Mouse (Mus musculus) myocyte (in vitro differentiated cells): ENCODE measurements at regions not wholly inside any gene's neighbourhood (a gene's known extent, or its start where the extent isn't known, plus 50 kb on each side); places are given as distances from the start of the nearest gene placed in this dataset.

Experiments
- H3K27me3 ChIP-seq: one replicate; pipeline ENCODE4 v1.6.1; 2011; ENCODE audit not compliant: control insufficient read depth, insufficient read depth, insufficient read length
- H3K36me3 ChIP-seq: one replicate; pipeline ENCODE4 v1.6.1; 2011; ENCODE audit not compliant: control insufficient read depth, insufficient read depth
- H3K4me2 ChIP-seq: one replicate; pipeline ENCODE4 v1.6.1; 2011; ENCODE audit warnings: low read depth, control low read depth
- H3K4me3 ChIP-seq: one replicate; pipeline ENCODE4 v1.5.1; 2011; ENCODE audit warnings: mild to moderate bottlenecking, control low read depth, moderate library complexity
- H3K79me2 ChIP-seq: one replicate; pipeline ENCODE4 v1.6.1; 2011; ENCODE audit not compliant: control insufficient read depth, insufficient read depth
- H3ac ChIP-seq: one replicate; pipeline ENCODE4 v1.6.1; 2011; ENCODE audit not compliant: control insufficient read depth, insufficient read length
- CEBPB ChIP-seq: IDR thresholded peaks from 2 replicates; pipeline ENCODE4 v1.6.1; 2011; ENCODE audit warnings: mild to moderate bottlenecking, moderate library complexity; ENCODE audit not compliant: poor library complexity, insufficient read depth, severe bottlenecking
- E2F4 ChIP-seq: IDR thresholded peaks from one replicate; pipeline ENCODE4 v1.6.1; 2011; ENCODE audit warnings: mild to moderate bottlenecking, control low read depth, moderate library complexity; ENCODE audit not compliant: insufficient read depth
- MAX ChIP-seq: IDR thresholded peaks from one replicate; pipeline ENCODE4 v1.6.1; 2011; ENCODE audit warnings: low read depth, mild to moderate bottlenecking, control low read depth
- MYOD1 ChIP-seq, 3 experiments: IDR thresholded peaks; one replicate each; pipeline ENCODE4 v1.6.1; 2011; ENCODE audit warnings: control low read depth in 2 of 3, low read depth in 2 of 3, mild to moderate bottlenecking in 2 of 3, moderate library complexity in 1 of 3; ENCODE audit not compliant: insufficient read length in 2 of 3, control insufficient read depth in 1 of 3
- MYOG ChIP-seq, 3 experiments: IDR thresholded peaks; one replicate each; pipeline ENCODE4 v1.6.1; 2011; ENCODE audit warnings: control low read depth in 2 of 3, low read depth in 2 of 3, mild to moderate bottlenecking in 2 of 3; ENCODE audit not compliant: insufficient read length in 2 of 3, control insufficient read depth in 1 of 3, insufficient read depth in 1 of 3
- POLR2A ChIP-seq: IDR thresholded peaks from one replicate; pipeline ENCODE4 v1.6.1; 2011; ENCODE audit warnings: low read depth, mild to moderate bottlenecking, control low read depth, moderate library complexity; ENCODE audit not compliant: insufficient read length
- POLR2AphosphoS2 ChIP-seq: IDR thresholded peaks from one replicate; pipeline ENCODE4 v1.6.1; 2011; ENCODE audit warnings: low read depth, control low read depth; ENCODE audit not compliant: insufficient read length
- REST ChIP-seq: IDR thresholded peaks from one replicate; pipeline ENCODE4 v1.6.1; 2011; ENCODE audit warnings: mild to moderate bottlenecking, control low read depth, moderate library complexity; ENCODE audit not compliant: insufficient read depth, insufficient read length
- SRF ChIP-seq: IDR thresholded peaks from one replicate; pipeline ENCODE4 v1.6.1; 2011; ENCODE audit warnings: low read depth; ENCODE audit not compliant: control insufficient read depth, insufficient read length
- TCF12 ChIP-seq: IDR thresholded peaks from one replicate; pipeline ENCODE4 v1.6.1; 2011; ENCODE audit warnings: mild to moderate bottlenecking, control low read depth; ENCODE audit not compliant: poor library complexity, insufficient read depth, severe bottlenecking
- TCF3 ChIP-seq: IDR thresholded peaks from one replicate; pipeline ENCODE4 v1.6.1; 2011; ENCODE audit warnings: low read depth, control low read depth; ENCODE audit not compliant: insufficient read length
- USF1 ChIP-seq: IDR thresholded peaks from one replicate; pipeline ENCODE4 v1.6.1; 2011; ENCODE audit warnings: low read depth, mild to moderate bottlenecking, control low read depth, moderate library complexity

- Histone ChIP-seq H3K79me2 (no peaks in the 10 kb centered on the region), H3K4me2 (no peak overlapping the region), H3K27me3 (no peaks in the 10 kb centered on the region), H3ac (no peak overlapping the region), H3K36me3 (no peaks in the 10 kb centered on the region), H3K4me3 (no peak overlapping the region)
- TF ChIP-seq MAX (no peak), CEBPB (no peak), REST (no peak), MYOG (IDR thresholded peaks at IDR 0.05; ENCODE audit: control insufficient read depth in 1 of 3, insufficient read depth in 1 of 3, insufficient read length in 2 of 3, low read depth in 2 of 3) (no peak), SRF (no peak), POLR2A (no peak), TCF3 (no peak), E2F4 (no peak), TCF12 (no peak), MYOD1 (IDR thresholded peaks at IDR 0.05; ENCODE audit: control insufficient read depth in 1 of 3, insufficient read length in 2 of 3, low read depth in 2 of 3) (no peak), USF1 (no peak), POLR2AphosphoS2 (no peak)
Measured at GRCm38 (mm10) chr13:47480159-47480558, 357.7 kb downstream of the Rnf144b start.

- H3ac ChIP-seq = no peak overlapping the region
- no peaks in the 10 kb centered on the region for H3K36me3 ChIP-seq
- no peaks in the 10 kb centered on the region for H3K27me3 ChIP-seq
- H3K4me2 ChIP-seq = no peak overlapping the region
- H3K79me2 ChIP-seq = no peaks in the 10 kb centered on the region
- no peak for TF ChIP-seq POLR2A
- TF ChIP-seq MAX = no peak
- TF ChIP-seq MYOD1 (IDR thresholded peaks at IDR 0.05; ENCODE audit: control insufficient read depth in 1 of 3, insufficient read length in 2 of 3, low read depth in 2 of 3) = no peak
- TF ChIP-seq MYOG (IDR thresholded peaks at IDR 0.05; ENCODE audit: control insufficient read depth in 1 of 3, insufficient read depth in 1 of 3, insufficient read length in 2 of 3, low read depth in 2 of 3) = no peak
- no peak for TF ChIP-seq POLR2AphosphoS2
- no peak for TF ChIP-seq E2F4
- TF ChIP-seq REST = no peak
- TF ChIP-seq SRF = no peak
- TF ChIP-seq USF1 = no peak
- TF ChIP-seq CEBPB = no peak
- TF ChIP-seq TCF3 = no peak
- TF ChIP-seq TCF12 = no peak
- no peak overlapping the region for H3K4me3 ChIP-seq
Measured at GRCm38 (mm10) chr13:47484819-47485218, 362.4 kb downstream of the Rnf144b start.

- no peak for TF ChIP-seq TCF3
- TF ChIP-seq POLR2A = no peak
- TF ChIP-seq TCF12 = no peak
- no peak for TF ChIP-seq POLR2AphosphoS2
- no peak for TF ChIP-seq REST
- Histone ChIP-seq H3K4me3 (no peak overlapping the region), H3ac (no peak overlapping the region), H3K36me3 (no peaks in the 10 kb centered on the region), H3K4me2 (no peak overlapping the region), H3K79me2 (no peaks in the 10 kb centered on the region), H3K27me3 (no peaks in the 10 kb centered on the region)
Measured at GRCm38 (mm10) chr13:47486111-47486510, 363.7 kb downstream of the Rnf144b start.

- no peak overlapping the region for H3K4me2 ChIP-seq
- H3ac ChIP-seq = no peak overlapping the region
- no peak overlapping the region for H3K4me3 ChIP-seq
- no peaks in the 10 kb centered on the region for H3K79me2 ChIP-seq
- TF ChIP-seq MAX = no peak
- no peak for TF ChIP-seq MYOG (IDR thresholded peaks at IDR 0.05; ENCODE audit: control insufficient read depth in 1 of 3, insufficient read depth in 1 of 3, insufficient read length in 2 of 3, low read depth in 2 of 3)
- TF ChIP-seq POLR2AphosphoS2 = no peak
- no peak for TF ChIP-seq POLR2A
- no peak for TF ChIP-seq CEBPB
- no peak for TF ChIP-seq TCF12
- no peak for TF ChIP-seq SRF
- no peak for TF ChIP-seq REST
- TF ChIP-seq MYOD1 (IDR thresholded peaks at IDR 0.05; ENCODE audit: control insufficient read depth in 1 of 3, insufficient read length in 2 of 3, low read depth in 2 of 3) = no peak
- TF ChIP-seq TCF3 = no peak
- no peaks in the 10 kb centered on the region for H3K36me3 ChIP-seq
- no peaks in the 10 kb centered on the region for H3K27me3 ChIP-seq
Measured at GRCm38 (mm10) chr13:47486658-47487057, 364.2 kb downstream of the Rnf144b start.

GRCm38 (mm10) chr13:47505380-47505955 is 383.0 kb downstream of the Rnf144b start:
- Histone ChIP-seq H3K79me2 (no peaks in the 10 kb centered on the region), H3K4me2 (no peak overlapping the region), H3K36me3 (no peaks in the 10 kb centered on the region), H3ac (no peak overlapping the region), H3K27me3 (no peaks in the 10 kb centered on the region), H3K4me3 (no peak overlapping the region)
- no peak for TF ChIP-seq MYOG (IDR thresholded peaks at IDR 0.05; ENCODE audit: control insufficient read depth in 1 of 3, insufficient read depth in 1 of 3, insufficient read length in 2 of 3, low read depth in 2 of 3)
- no peak for TF ChIP-seq USF1
- no peak for TF ChIP-seq POLR2A
- TF ChIP-seq POLR2AphosphoS2 = no peak
- no peak for TF ChIP-seq CEBPB
